Mouse (Mus musculus) thymus, adult 2 months (tissue): ENCODE data around the gene Tuba1b. TPM values are rescaled to one million over a fixed set of nuclear protein-coding genes. Genes with fewer than 3 reads are reported as not detected.
"Not testable (repeated sequence)": the region's sequence is repeated elsewhere in the genome, so short reads cannot be mapped to it uniquely, and the experiment has no call there.

ENCODE experiments used
- DNase-seq: peaks from one replicate; pipeline ENCODE4 v3.0.0; 2021
- H3K27ac ChIP-seq: fragments of 200-500 bp; 2 replicates; pipeline ENCODE4 v1.5.1; 2012; ENCODE audit warnings: low read length, control low read depth; ENCODE audit not compliant: control insufficient read depth, insufficient read depth
- H3K27me3 ChIP-seq: fragments of 200-500 bp; 2 replicates; pipeline ENCODE4 v1.6.1; 2012; ENCODE audit warnings: mild to moderate bottlenecking, low read length, moderate library complexity, mixed read lengths; ENCODE audit not compliant: control insufficient read depth, insufficient read depth
- H3K36me3 ChIP-seq: fragments of 200-500 bp; 2 replicates; pipeline ENCODE4 v1.6.1; 2012; ENCODE audit warnings: mild to moderate bottlenecking, low read length, moderate library complexity; ENCODE audit not compliant: control insufficient read depth, insufficient read depth
- H3K4me1 ChIP-seq: fragments of 200-500 bp; replicated peaks from 2 replicates; pipeline ENCODE4 v1.6.1; 2012; ENCODE audit warnings: low read length; ENCODE audit not compliant: control insufficient read depth, insufficient read depth
- H3K4me3 ChIP-seq: fragments of 200-500 bp; 2 replicates; pipeline ENCODE4 v1.5.1; 2012; ENCODE audit warnings: mild to moderate bottlenecking, low read length, control low read depth, moderate library complexity; ENCODE audit not compliant: control insufficient read depth, insufficient read depth
- CTCF ChIP-seq: fragments of 200-500 bp; IDR thresholded peaks from 2 replicates; pipeline ENCODE4 v1.5.1; 2012; ENCODE audit warnings: mild to moderate bottlenecking, control low read depth, low read length, moderate library complexity, borderline replicate concordance; ENCODE audit not compliant: control insufficient read depth, poor library complexity, insufficient read depth; ENCODE audit errors: extremely low read depth
- POLR2A ChIP-seq: fragments of 200-500 bp; IDR thresholded peaks from 2 replicates; pipeline ENCODE4 v1.6.1; 2012; ENCODE audit warnings: mild to moderate bottlenecking, low read length, control low read depth, moderate library complexity; ENCODE audit not compliant: control insufficient read depth, poor library complexity, insufficient read depth; ENCODE audit errors: extremely low read depth
- WGBS: fragments of 180-500 bp; shearing (Covaris S2); methylation state at CpG from one replicate; pipeline ENCODE4 v1.1.7; 2018; 5-methylcytosine and 5-hydroxymethylcytosine counted together
- polyA plus RNA-seq: library from polyadenylated mRNA; depleted of rRNA; stranded (reverse); fragments of >200 nt; gene quantifications from 2 replicates; pipeline ENCODE4 v1.2.3, GENCODE M21; 2012

Gene Tuba1b
- polyA plus RNA-seq, 1 experiment, result 3,866 TPM

- H3K27ac ChIP-seq, result peak overlapping the region; percentile 23; the same call in 1 of the 2 replicates
- no peak for TF ChIP-seq CTCF
- no peak for TF ChIP-seq POLR2A
- no peaks in the 10 kb centered on the region for H3K36me3 ChIP-seq
- 0 out of 2 replicates have a peak, but pooled peaks cover 4% of the 10 kb centered on the region for H3K4me1 ChIP-seq
- no peaks in the 10 kb centered on the region for H3K27me3 ChIP-seq
- WGBS, result 87% methylated on average over 21 of the region's 21 CpGs
- H3K4me3 ChIP-seq, result no peak overlapping the region
- no peak for DNase-seq
Measured at GRCm38 (mm10) chr15:98976763-98977758, 42.7 kb upstream of the Tuba1b start.

- Histone ChIP-seq H3K36me3 (no peaks in the 10 kb centered on the region), H3K4me1 (peaks cover 22% of the 10 kb centered on the region), H3K4me3 (no peak overlapping the region), H3K27me3 (no peaks in the 10 kb centered on the region), H3K27ac (no peak overlapping the region)
- TF ChIP-seq POLR2A, result no peak
- TF ChIP-seq CTCF, result no peak
- WGBS, result 84% methylated on average over 9 of the region's 9 CpGs
- DNase-seq, result no peak
Measured at GRCm38 (mm10) chr15:98973015-98973614, 38.8 kb upstream of the Tuba1b start.

GRCm38 (mm10) chr15:98971576-98972320 is 37.4 kb upstream of the Tuba1b start:
- H3K27ac ChIP-seq, H3K4me3 ChIP-seq, H3K27me3 ChIP-seq, DNase-seq, H3K36me3 ChIP-seq: not testable (repeated sequence)
- 87% methylated on average over 15 of the region's 15 CpGs for WGBS
- H3K4me1 ChIP-seq, result peaks cover 18% of the 10 kb centered on the region

GRCm38 (mm10) chr15:98971111-98971510 is 36.7 kb upstream of the Tuba1b start:
- Histone ChIP-seq H3K4me1 (peaks cover 18% of the 10 kb centered on the region), H3K27me3 (no peaks in the 10 kb centered on the region), H3K4me3 (no peak overlapping the region), H3K27ac (no peak overlapping the region), H3K36me3 (no peaks in the 10 kb centered on the region)
- TF ChIP-seq CTCF (no peak), POLR2A (no peak)
- 72% methylated on average over 4 of the region's 4 CpGs for WGBS
- DNase-seq, result no peak

- Histone ChIP-seq H3K27ac (peak overlapping the region; percentile 92), H3K4me3 (no peak overlapping the region), H3K4me1 (peaks cover 18% of the 10 kb centered on the region), H3K27me3 (no peaks in the 10 kb centered on the region), H3K36me3 (no peaks in the 10 kb centered on the region)
- TF ChIP-seq POLR2A (no peak), CTCF (no peak)
- WGBS, result 49% methylated on average over 16 of the region's 16 CpGs
- peak; percentile 61 for DNase-seq
Measured at GRCm38 (mm10) chr15:98969372-98970101, 35.2 kb upstream of the Tuba1b start.

GRCm38 (mm10) chr15:98968701-98969371 is 34.5 kb upstream of the Tuba1b start:
- no peaks in the 10 kb centered on the region for H3K27me3 ChIP-seq
- 92% methylated on average over 12 of the region's 12 CpGs for WGBS
- no peak for DNase-seq
- peak overlapping the region; percentile 40; the same call in 1 of the 2 replicates for H3K27ac ChIP-seq
- peaks cover 18% of the 10 kb centered on the region for H3K4me1 ChIP-seq
- H3K4me3 ChIP-seq, result no peak overlapping the region
- H3K36me3 ChIP-seq, result no peaks in the 10 kb centered on the region
- no peak for TF ChIP-seq POLR2A
- TF ChIP-seq CTCF, result no peak
